Mouse (Mus musculus): Measurements from ENCODE around the gene Zfp60.

DNA sequence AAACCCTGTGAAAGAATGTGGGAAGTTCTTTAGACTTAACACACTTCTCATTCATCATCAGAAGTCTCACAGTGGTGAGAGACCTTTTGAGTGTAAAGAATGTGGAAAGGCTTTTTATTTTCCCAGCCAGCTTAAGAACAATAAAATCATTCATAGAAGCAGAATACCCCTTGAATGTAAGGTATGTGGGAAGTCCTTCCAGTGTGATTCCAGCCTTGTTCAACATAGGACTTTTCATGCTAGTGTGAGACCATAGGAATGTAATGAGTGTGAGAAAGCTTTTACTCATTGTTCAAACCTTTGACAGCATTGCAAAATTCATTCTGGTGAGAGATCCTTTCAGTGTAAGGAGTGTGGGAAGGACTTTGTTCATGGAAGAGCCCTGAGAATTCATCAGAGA, 63.4 kb downstream of the Zfp60 start:
- TF ChIP-seq CTCF (IDR thresholded peaks at IDR 0.05; ENCODE audit: insufficient read depth, low read depth, low read length), result no peak
- no peak for TF ChIP-seq POLR2A (IDR thresholded peaks at IDR 0.05; ENCODE audit: insufficient read depth, low read depth, low read length)

All from olfactory bulb, adult 2 months (tissue).